Mouse (Mus musculus) kidney, adult 9 months (tissue): ENCODE data around the gene Gm2974.
"Not testable (repeated sequence)": the region's sequence is repeated elsewhere in the genome, so short reads cannot be mapped to it uniquely, and the experiment has no call there.

Source experiments
- DNase-seq: peaks from one replicate; pipeline ENCODE4 v3.0.0; 2022

Gene Gm2974

DNA sequence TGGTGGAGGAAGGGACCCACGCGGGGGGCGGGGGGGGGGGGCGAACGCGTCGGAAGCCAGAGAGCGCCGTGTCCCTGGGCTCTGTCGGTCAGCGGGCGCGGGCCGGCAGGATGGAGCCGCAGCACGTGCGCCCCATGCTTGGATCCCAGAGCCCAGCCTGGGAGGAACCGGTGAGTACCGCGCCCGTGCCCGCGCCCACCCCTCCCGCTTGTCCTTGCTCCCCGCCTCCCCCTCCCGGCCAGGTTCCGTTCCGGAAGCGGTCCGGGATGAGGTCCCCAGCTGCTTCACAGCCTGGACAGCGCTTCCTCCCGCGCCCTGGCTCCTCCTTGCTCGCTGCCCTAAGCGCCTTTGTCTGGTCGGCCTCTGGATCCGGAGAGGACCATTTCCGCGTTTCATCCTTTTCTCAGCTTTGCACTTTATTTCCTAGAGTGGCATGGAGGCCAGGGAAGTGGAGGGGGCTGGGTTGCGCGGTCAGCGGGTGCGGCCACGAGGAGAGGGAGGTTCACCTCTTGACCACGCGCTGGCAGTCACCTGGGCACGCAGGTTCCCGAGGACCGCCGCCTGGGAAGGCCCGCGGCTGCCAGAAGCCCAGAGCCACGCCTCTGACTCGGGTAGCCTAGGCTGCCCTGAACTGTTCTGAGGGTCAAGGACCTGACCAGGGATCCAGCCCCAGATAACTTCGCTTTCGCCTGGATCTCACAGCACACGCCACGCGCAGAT lies at the start of gene Gm2974:
TSS of gene Gm2974 (plus strand) at position 86 of the 720 bp plus-strand sequence.
- not testable (repeated sequence) for DNase-seq

DNA sequence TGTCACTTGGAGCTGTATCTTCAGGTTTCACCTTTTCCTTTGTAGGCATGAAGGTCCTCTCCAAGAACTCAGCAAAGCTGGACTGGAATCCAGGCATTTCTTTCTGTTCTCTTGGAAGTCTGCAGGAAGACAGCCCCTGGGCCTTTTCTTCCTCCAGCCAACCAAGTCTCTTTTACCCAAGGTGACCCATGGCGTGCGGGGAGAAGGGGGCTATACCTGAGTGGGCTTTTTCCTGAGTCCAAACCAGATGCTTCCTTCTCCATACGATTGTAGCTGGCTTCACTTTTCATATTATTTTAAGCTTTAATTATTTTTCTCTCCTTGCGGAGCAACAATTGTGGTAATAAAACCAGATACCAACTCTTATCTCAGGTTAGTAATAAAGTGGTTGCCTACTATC lies 40.7 kb upstream of the Gm2974 start:
- not testable (repeated sequence) for DNase-seq

DNA sequence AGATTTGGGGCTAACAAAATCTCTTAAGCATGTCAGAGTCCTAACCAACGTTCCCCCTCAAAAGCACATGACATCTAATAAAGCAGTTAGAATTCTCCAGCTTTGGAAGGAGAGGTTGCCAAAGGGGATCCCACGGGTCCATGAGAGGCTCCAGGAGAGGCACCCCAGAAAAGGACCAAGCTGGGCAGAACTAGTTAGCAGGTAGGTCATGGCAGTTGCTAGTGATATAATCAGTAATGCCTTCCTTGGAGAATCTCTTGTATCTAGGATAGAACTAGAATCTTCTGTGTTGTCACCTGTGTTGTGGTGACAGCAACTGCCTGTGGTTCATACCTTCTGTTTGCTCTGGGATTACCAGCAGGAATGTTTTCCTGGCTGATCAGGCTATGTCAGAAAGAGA lies 17.6 kb upstream of the Gm2974 start, which contains the start of gene Gm3127:
TSS of gene Gm3127 (plus strand) at position 301 of the 400 bp plus-strand sequence.
- DNase-seq, result not testable (repeated sequence)

DNA sequence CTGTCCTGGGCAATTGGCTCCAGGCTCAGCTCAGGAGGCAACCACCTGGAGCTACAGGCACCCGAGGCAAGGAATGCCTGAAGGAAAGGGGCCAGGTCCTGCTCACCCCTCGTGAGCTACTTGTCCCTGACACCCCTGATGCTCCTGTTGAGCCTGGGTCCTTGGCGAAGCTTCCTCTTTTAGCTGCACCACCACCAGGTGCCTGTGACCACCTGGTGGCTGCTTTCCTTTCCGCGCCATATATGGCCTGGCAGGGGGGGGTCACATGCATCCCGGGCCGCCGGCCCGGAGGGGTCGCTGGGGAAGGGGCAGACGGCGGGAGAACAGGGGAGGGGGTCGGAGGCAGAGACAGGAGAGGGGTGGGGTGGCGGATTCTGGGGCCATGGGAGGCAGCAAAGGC lies 346 bp upstream of the Gm2974 start:
- not testable (repeated sequence) for DNase-seq

DNA sequence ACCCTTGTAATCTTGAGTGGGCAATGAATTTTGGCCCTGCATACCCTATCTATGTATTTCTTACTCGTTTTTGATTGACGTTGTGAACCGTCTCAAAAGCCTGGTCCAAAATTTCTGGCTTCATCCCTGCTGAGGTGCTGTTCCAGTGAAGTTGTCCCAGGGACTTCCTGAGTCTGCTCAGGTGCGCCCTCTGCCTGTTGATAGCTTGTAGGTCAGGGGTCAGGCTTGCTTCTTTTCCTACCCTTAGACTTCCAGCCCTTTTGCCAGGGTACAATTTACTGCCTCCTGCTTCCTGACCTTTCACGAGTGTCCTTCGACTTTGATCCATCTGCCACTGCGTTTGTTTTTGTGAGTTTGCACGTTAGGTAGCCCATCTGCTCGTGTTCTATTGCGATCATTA lies 999 bp downstream of the Gm2974 start:
- DNase-seq, result peak; percentile 7

DNA sequence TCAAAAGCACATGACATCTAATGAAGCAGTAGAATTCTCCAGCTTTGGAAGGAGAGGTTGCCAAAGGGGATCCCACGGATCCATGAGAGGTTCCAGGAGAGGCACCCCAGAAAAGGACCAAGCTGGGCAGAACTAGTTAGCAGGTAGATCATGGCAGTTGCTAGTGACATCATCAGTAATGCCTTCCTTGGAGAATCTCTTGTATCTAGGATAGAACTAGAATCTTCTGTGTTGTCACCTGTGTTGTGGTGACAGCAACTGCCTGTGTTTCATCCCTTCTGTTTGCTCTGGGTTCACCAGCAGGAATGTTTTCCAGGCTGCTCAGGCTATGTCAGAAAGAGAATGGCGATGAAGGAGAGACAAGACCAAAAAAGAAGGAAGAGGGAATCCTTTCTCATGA lies 67.0 kb downstream of the Gm2974 start, which contains the start of gene Gm3138:
TSS of gene Gm3138 (plus strand) at position 301 of the 400 bp plus-strand sequence.
- not testable (repeated sequence) for DNase-seq
